Comparison of ENCODE assay signal across 11 mouse cellular contexts in genomic region chr6:97857690-97858089, GRCm38 (mm10). TPM values are rescaled to one million over a fixed set of nuclear protein-coding genes. Genes with fewer than 3 reads are reported as not detected.
DNase-seq lines count a peak whose midpoint lies in the region; ATAC-seq lines count a peak whose summit lies in the region.
"Had no signal": no experiment of that assay in that cellular context is flagged by ENCODE, and none has a peak within 500 bp of the region (broad histone marks: within the 10 kb centered on the region; RNA-seq: fewer than 3 reads in every experiment).

No protein-coding gene starts in this region.

- peak; percentile 46 for DNase-seq in intestine, embryonic 14.5 days (ENCODE audit: low spot score)
- DNase-seq in adrenal gland, postnatal 36 days: peak; percentile 23 to 27
- peak; percentile 30 to 42 for DNase-seq in gastrocnemius, adult 8-10 months (ENCODE audit: low spot score in 2 of 2)
- DNase-seq in thymus, postnatal 14 days: no peak
- no peak for DNase-seq in left cerebral cortex, adult 11 months (ENCODE audit: low spot score)
- DNase-seq in layer of hippocampus, adult 8-10 months (ENCODE audit: low spot score in 2 of 2): no peak

- H3K4me2 ChIP-seq in intestine, embryonic 14.5 days (ENCODE audit: low read length): no peak overlapping the region
- H3K4me2 ChIP-seq in intestine, embryonic 15.5 days (replicated peaks): no peak overlapping the region
- H3K4me2 ChIP-seq in limb, embryonic 15.5 days: no peak overlapping the region
- H3K4me2 ChIP-seq: embryonic facial prominence, embryonic 12.5 days; neural tube, embryonic 15.5 days had no signal

- H3K4me1 ChIP-seq in intestine, embryonic 14.5 days (replicated peaks; ENCODE audit: control insufficient read depth, insufficient read depth, low read length): no peaks in the 10 kb centered on the region
- no peaks in the 10 kb centered on the region for H3K4me1 ChIP-seq in intestine, embryonic 15.5 days (replicated peaks)
- no peaks in the 10 kb centered on the region for H3K4me1 ChIP-seq in limb, embryonic 15.5 days
- H3K4me1 ChIP-seq: embryonic facial prominence, embryonic 12.5 days; neural tube, embryonic 15.5 days had no signal

- no peak overlapping the region for H3K27ac ChIP-seq in intestine, embryonic 14.5 days (ENCODE audit: low read depth)
- H3K27ac ChIP-seq in intestine, embryonic 15.5 days: no peak overlapping the region
- peak overlapping the region; percentile 11; the same call in 1 of the 2 replicates for H3K27ac ChIP-seq in limb, embryonic 15.5 days
- H3K27ac ChIP-seq: embryonic facial prominence, embryonic 12.5 days; neural tube, embryonic 15.5 days had no signal

- WGBS in intestine, embryonic 14.5 days: 50% methylated on average over 3 of the region's 3 CpGs
- WGBS in intestine, embryonic 15.5 days: 45% methylated on average over 3 of the region's 3 CpGs
- 30% methylated on average over 3 of the region's 3 CpGs for WGBS in limb, embryonic 15.5 days

- no peak overlapping the region for H3K9ac ChIP-seq in intestine, embryonic 14.5 days (ENCODE audit: low read length)
- H3K9ac ChIP-seq in intestine, embryonic 15.5 days: no peak overlapping the region
- no peak overlapping the region for H3K9ac ChIP-seq in limb, embryonic 15.5 days
- H3K9ac ChIP-seq: embryonic facial prominence, embryonic 12.5 days; neural tube, embryonic 15.5 days had no signal

- H3K9me3 ChIP-seq in intestine, embryonic 14.5 days (ENCODE audit: control insufficient read depth, low read length): no peaks in the 10 kb centered on the region
- H3K9me3 ChIP-seq in intestine, embryonic 15.5 days: no peaks in the 10 kb centered on the region
- H3K9me3 ChIP-seq in limb, embryonic 15.5 days: no peaks in the 10 kb centered on the region
- H3K9me3 ChIP-seq: embryonic facial prominence, embryonic 12.5 days; neural tube, embryonic 15.5 days had no signal

- H3K27me3 ChIP-seq in intestine, embryonic 14.5 days (replicated peaks; ENCODE audit: control insufficient read depth, insufficient read depth, low read length): no peaks in the 10 kb centered on the region
- no peaks in the 10 kb centered on the region for H3K27me3 ChIP-seq in intestine, embryonic 15.5 days (replicated peaks)
- H3K27me3 ChIP-seq in limb, embryonic 15.5 days: no peaks in the 10 kb centered on the region
- H3K27me3 ChIP-seq: embryonic facial prominence, embryonic 12.5 days; neural tube, embryonic 15.5 days had no signal

- H3K36me3 ChIP-seq in intestine, embryonic 14.5 days (ENCODE audit: control insufficient read depth, insufficient read depth, low read length): no peaks in the 10 kb centered on the region
- H3K36me3 ChIP-seq in intestine, embryonic 15.5 days: no peaks in the 10 kb centered on the region
- no peaks in the 10 kb centered on the region for H3K36me3 ChIP-seq in limb, embryonic 15.5 days
- H3K36me3 ChIP-seq: embryonic facial prominence, embryonic 12.5 days; G1E; neural tube, embryonic 15.5 days had no signal

- no peak overlapping the region for H3K4me3 ChIP-seq in intestine, embryonic 14.5 days (ENCODE audit: low read depth, low read length)
- no peak overlapping the region for H3K4me3 ChIP-seq in intestine, embryonic 15.5 days (replicated peaks)
- no peak overlapping the region for H3K4me3 ChIP-seq in limb, embryonic 15.5 days
- H3K4me3 ChIP-seq: embryonic facial prominence, embryonic 12.5 days; neural tube, embryonic 15.5 days had no signal

- ATAC-seq in intestine, embryonic 14.5 days (replicated peaks; ENCODE audit: low FRiP score, low TSS enrichment, low read depth): no peak
- ATAC-seq in intestine, embryonic 15.5 days: no peak
- no peak for ATAC-seq in limb, embryonic 15.5 days (ENCODE audit: insufficient number of reproducible peaks, low FRiP score, low TSS enrichment, low read depth)

RNA-seq across cellular contexts. Expression of gene Mitf, which starts 50.8 kb away (rescaled TPM):
- polyA plus RNA-seq in intestine, embryonic 14.5 days (2014; fragmentation: Nextera tagmentation; extraction: Ambion mirVana): 1.3 and 1.4 TPM in 2 replicates
- 0.90 and 1.2 TPM in 2 replicates for polyA plus RNA-seq in intestine, embryonic 15.5 days (2015; fragmentation: Nextera tagmentation; extraction: Ambion mirVana)
- total RNA-seq in adrenal gland, postnatal 36 days (2021): 10 to 100 TPM in 1 of 2 experiments, 1 to 10 TPM in 1; 9.4 to 10.2 TPM
- 10 to 100 TPM; 14.2 to 23.8 (median 16.7) TPM for total RNA-seq in gastrocnemius, adult 8-10 months (2022)
- 2.9 and 3.7 TPM in 2 replicates for polyA plus RNA-seq in limb, embryonic 15.5 days (2015; fragmentation: Nextera tagmentation; extraction: Ambion mirVana)
- total RNA-seq in layer of hippocampus, adult 8-10 months (2022): 10 to 100 TPM in 3 of 4 experiments, 1 to 10 TPM in 1; 9.7 to 12.9 (median 10.8) TPM
- polyA plus RNA-seq: G1E had no signal

Comparison
In these comparisons a context has a peak if more than half of its experiments do, and no peak if none do; other contexts are left out.
1. DNase-seq: peak in intestine, embryonic 14.5 days (single experiment), adrenal gland, postnatal 36 days (2 of 2) and gastrocnemius, adult 8-10 months (2 of 2); none in thymus, postnatal 14 days (single experiment), left cerebral cortex, adult 11 months (single experiment) and layer of hippocampus, adult 8-10 months (0 of 2).